Mouse (Mus musculus): ENCODE data around the gene Rtl8c. TPM values are rescaled to one million over a fixed set of nuclear protein-coding genes. Genes with fewer than 3 reads are reported as not detected.

Gene Rtl8c
- polyA plus RNA-seq (2014; fragmentation: Illumina TruSeq; extraction: RNeasy Lipid Tissue Mini Kit (QIAGEN cat#74804); ENCODE audit: low read depth, low replicate concordance), result 29.4 TPM

GRCm38 (mm10) chrX:53607242-53608121 is at the start of gene Rtl8c:
Gene Rtl8c (plus strand): TSS chrX:53608032.

GRCm38 (mm10) chrX:53608879-53609278 is 1.0 kb downstream of the Rtl8c start, which contains the start of gene Gm14597:
Gene Gm14597 (minus strand): TSS chrX:53608979.

GRCm38 (mm10) chrX:53642980-53643961 is 35.4 kb downstream of the Rtl8c start, which contains the start of gene Rtl8a:
Gene Rtl8a (minus strand): TSS chrX:53643682.

Other genes starting within 250 kb of the Rtl8c start
- 85.2 TPM for gene Mospd1, start 237.5 kb upstream of the Rtl8c start, polyA plus RNA-seq (2014; fragmentation: Illumina TruSeq; extraction: RNeasy Lipid Tissue Mini Kit (QIAGEN cat#74804); ENCODE audit: low read depth, low replicate concordance)
- not detected for gene Etd, start 173.1 kb upstream of the Rtl8c start, polyA plus RNA-seq (2014; fragmentation: Illumina TruSeq; extraction: RNeasy Lipid Tissue Mini Kit (QIAGEN cat#74804); ENCODE audit: low read depth, low replicate concordance)
- gene Gm14597, start 947 bp downstream of the Rtl8c start, polyA plus RNA-seq (2014; fragmentation: Illumina TruSeq; extraction: RNeasy Lipid Tissue Mini Kit (QIAGEN cat#74804); ENCODE audit: low read depth, low replicate concordance), result not detected
- 43.7 TPM for gene Rtl8a, start 35.6 kb downstream of the Rtl8c start, polyA plus RNA-seq (2014; fragmentation: Illumina TruSeq; extraction: RNeasy Lipid Tissue Mini Kit (QIAGEN cat#74804); ENCODE audit: low read depth, low replicate concordance)
- 55.4 TPM for gene Rtl8b, start 62.4 kb downstream of the Rtl8c start, polyA plus RNA-seq (2014; fragmentation: Illumina TruSeq; extraction: RNeasy Lipid Tissue Mini Kit (QIAGEN cat#74804); ENCODE audit: low read depth, low replicate concordance)
- gene 4930502E18Rik, start 116.8 kb downstream of the Rtl8c start, polyA plus RNA-seq (2014; fragmentation: Illumina TruSeq; extraction: RNeasy Lipid Tissue Mini Kit (QIAGEN cat#74804); ENCODE audit: low read depth, low replicate concordance), result not detected
- gene 1700013H16Rik, start 149.8 kb downstream of the Rtl8c start, polyA plus RNA-seq (2014; fragmentation: Illumina TruSeq; extraction: RNeasy Lipid Tissue Mini Kit (QIAGEN cat#74804); ENCODE audit: low read depth, low replicate concordance), result 0.35 TPM
- not detected for gene Zfp36l3, start 168.4 kb downstream of the Rtl8c start, polyA plus RNA-seq (2014; fragmentation: Illumina TruSeq; extraction: RNeasy Lipid Tissue Mini Kit (QIAGEN cat#74804); ENCODE audit: low read depth, low replicate concordance)
- 1.3 TPM for gene Xlr, start 189.7 kb downstream of the Rtl8c start, polyA plus RNA-seq (2014; fragmentation: Illumina TruSeq; extraction: RNeasy Lipid Tissue Mini Kit (QIAGEN cat#74804); ENCODE audit: low read depth, low replicate concordance)